Mouse (Mus musculus): Measurements from ENCODE around the gene Eml4.

DNA sequence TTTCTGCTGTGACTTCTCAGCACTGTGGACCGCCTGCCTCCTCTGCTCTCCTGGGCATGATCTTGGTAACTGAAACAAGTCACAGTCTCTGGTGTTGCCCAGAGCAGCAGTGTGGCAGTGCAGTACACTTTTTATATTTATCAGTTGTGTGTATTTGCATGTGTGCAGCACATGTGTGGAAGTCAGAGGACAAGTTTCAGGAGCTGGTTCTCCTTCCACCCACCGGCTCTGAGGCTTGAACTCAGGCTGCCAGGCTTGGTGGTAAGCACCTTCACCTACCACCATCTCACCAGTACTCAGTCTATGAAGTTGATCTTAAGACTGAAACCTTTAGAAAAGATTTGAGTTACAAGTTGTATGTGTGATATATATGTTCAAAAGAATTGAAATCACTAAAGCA is 28.6 kb downstream of the Eml4 start:
- TF ChIP-seq CTCF (IDR thresholded peaks at IDR 0.05; ENCODE audit: low read depth) (no peak), EP300 (IDR thresholded peaks at IDR 0.05; ENCODE audit: low read depth) (no peak)
